Mouse (Mus musculus) heart, postnatal 10 days (tissue): ENCODE measurements around the gene Procr. TPM values are rescaled to one million over a fixed set of nuclear protein-coding genes. Genes with fewer than 3 reads are reported as not detected.

Experiments
- DNase-seq, 2 experiments: peaks; one replicate each; pipeline ENCODE4 v3.0.0; 2021
- intact Hi-C: fragments of 180-260 bp; cut with DNase I; formaldehyde crosslinking; loops from one replicate; pipeline ENCODE4 v1.15.1; 2025
- total RNA-seq, 2 experiments: library from RNA; stranded (reverse); gene quantifications; 2 replicates each; pipeline ENCODE4 v1.2.3; 2021

Procr gene
- total RNA-seq, 2 experiments from 2014 or later, result 4.3 to 6.8 TPM

DNA sequence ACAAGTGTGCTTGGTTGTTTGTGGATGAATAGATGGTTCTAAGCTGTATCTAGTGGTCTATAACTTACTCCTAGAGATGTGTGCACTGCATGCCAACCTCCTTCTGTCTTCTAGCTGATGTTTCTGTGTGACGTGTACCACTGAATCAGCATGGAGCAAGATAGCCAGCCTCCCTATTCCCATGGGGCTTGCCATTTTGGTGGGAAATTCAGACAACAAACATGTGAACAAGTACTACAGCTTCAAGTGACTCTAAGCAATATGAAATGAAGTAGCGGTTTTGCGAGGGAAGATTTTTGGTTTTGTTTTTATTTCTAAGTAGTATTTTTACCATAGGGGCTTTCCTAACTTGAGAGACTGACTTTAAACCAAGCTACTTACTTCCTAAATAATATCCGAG lies 1.5 kb upstream of the Procr start:
- DNase-seq, result no peak
- intact Hi-C loops, result no loop called here

DNA sequence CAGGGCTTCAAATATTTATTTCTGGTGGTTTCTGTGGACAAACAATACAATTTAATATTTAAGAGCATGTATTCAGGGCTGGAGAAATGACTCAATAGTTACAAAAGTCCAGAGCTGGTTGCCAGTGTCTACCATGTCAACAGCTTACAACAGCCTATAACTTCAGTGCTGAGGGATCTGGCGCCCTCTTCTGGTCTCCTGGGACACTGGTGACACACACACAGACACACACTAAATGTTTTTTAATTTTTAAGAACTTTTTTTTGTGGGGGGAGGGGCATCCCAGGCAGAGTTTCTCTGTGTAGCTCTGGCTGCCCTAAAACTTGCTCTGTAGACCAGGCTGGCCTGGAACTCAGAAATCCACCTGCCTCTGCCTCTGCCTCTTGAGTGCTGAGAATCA lies 4.8 kb downstream of the Procr start:
- peak; percentile 38 to 69 for DNase-seq
- intact Hi-C loops, result no loop called here

DNA sequence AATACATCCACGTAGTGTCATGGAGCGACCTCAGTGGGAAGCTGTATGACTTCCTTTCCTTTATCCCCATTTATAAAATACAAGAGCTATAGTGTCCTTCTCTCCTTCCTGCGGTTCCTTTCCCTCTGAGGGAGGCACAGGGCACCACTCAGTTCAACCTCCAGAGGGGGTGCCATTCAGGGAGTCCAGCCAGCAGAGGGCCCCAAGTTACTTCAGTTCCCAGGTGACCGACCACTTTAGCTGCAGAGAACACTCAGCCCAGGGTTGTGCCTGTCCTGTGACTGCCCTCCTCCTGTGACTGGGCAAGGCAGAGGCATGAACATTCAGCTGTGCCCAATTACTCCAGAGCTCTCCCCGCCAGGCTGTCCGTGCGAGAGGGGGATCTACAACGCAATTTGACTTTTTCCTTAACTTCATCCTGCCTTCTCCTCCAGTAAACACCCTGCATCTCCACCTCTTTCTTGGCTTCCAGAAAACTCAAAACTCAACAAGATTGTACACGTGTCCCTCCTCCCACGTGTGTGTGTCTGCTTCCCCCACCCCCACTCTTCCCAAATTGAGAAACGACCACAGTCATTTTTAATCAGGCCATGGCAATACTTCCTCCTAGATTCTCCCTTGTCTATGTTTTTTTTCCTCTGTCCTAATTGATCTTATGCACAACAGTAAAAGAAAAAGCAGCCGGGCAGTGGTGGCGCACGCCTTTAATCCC lies 6.1 kb downstream of the Procr start:
- DNase-seq, result no peak
- intact Hi-C loops, result no loop called here

DNA sequence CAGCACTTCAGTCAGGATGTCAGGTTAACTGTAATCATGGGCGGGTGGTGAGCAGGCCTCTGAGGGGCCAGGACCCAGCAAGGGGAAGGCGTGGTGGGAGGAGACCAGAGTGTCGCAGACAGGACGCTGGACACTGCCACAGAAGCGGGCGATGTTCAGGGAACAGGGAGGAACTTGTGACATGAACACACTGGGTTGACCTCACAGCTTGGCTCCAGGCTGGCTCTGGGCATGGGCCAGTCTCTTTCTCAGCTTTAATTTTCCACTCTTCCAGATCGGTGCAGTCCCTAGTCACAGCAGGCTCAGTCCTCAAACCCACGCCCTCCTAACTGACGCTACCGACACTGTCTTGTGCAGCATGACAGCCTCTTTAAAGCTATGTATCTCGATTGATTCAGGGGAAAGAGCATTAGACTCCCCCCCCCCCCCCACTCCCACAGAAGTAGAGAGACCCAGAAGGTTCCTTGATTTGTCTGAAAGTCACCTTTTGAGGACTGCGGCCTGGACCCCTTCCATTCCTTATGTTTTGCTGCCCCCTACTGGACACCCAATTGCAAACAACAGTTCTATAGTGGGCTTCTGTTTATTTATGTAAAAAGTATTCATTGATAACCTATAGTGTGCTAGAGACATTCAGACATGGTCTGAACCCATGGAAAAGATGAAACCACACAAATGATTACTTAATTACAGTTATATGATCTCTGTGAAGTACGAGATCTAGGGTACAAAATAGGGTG lies 13.9 kb downstream of the Procr start:
- DNase-seq, result peak; percentile 67 to 89
- intact Hi-C loops, result loop anchor here (1.0 to 5.0 kb wide), 3 partner anchors 69 to 248 kb away; partner anchors contain the start of genes Acss2 and Ggt7

DNA sequence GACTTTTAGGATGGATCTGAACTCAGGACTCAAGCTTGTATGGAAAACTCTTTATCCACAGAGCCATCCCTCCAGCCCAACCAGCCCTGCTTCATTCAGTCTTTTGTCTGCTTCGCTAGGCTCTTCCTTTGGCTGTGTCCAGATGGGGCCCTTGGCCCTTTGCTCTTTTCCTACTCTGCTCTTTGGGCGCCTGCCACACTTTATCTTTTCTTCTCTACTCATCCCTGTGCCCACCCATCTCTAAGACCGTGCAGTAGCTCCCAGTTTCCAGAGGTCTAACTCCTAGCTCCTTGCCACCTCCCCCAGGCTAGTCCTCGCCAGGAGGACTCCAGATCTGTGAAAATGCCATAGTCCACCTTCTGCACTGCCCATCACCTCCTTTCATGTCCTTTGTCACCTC lies 22.7 kb downstream of the Procr start:
- intact Hi-C loops, result no loop called here
- DNase-seq, result no peak

DNA sequence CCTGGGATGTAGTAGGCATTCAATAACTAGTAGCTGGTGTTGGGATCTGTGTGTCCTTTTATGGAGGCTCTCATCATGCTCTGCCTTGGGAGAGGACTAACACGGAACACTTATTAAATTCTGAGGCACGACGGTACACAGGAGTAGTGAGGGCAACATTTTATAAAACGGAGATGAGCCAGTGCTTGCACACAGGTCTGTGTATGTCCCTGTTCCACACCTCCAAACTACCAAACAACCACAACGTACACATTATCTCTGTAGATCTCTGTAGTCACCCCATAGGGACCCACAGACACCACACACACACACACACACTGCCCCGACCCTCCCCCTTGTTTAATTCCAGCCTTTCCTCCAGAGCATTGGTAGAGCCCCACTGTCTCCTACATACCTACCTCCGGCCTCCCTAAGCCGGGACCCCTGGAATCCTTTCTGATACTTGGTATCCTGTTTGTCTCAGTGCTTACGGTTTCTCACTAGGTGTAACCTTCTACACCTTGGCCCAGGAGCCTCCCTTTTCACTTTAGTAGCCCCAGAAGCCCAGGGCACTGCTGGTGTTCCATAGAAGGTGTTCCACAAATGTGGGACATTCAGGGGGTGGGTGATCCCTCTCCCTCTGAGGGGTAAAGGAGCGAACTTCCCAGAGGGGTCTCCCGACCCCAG lies 23.5 kb downstream of the Procr start:
- intact Hi-C loops, result no loop called here
- no peak for DNase-seq

DNA sequence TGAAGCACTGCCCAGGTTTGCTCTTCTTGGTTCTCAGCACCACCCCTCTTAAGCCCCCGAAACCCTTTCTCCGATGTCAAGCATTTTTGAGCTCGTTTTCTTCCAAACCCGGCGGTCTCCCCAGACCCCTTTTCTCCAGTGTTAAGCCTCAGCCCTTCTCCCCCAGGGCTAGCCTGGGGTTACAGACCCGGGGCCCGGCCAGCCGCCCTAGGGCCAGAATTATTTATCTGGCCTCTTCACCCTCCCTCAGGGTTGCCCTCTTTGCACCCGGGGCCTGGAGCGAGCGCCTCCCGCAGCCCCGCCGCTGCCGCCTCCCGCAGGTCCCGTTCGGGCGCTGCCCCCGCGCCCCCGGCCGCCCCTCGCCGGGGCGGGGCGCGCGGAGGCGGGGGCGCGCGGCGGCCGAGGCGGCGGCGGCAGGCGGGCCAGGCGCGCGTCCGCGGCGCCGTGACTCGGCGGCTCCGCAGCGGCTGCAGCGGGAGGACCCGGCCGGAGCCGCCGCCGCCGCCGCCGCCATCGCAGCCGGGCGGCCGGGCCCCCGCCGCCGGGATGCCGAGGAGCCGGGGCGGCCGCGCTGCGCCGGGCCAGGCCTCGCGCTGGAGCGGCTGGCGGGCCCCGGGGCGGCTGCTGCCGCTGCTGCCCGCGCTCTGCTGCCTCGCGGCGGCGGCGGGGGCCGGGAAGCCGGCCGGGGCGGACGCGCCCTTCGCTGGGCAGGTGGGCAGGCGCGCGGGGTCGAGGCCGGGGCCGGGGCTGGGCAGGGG lies 24.2 kb downstream of the Procr start, which contains the start of gene Mmp24:
Gene Mmp24 (plus strand): TSS at position 416 of the 758 bp plus-strand sequence.
- no peak for DNase-seq
- intact Hi-C loops, result no loop called here

DNA sequence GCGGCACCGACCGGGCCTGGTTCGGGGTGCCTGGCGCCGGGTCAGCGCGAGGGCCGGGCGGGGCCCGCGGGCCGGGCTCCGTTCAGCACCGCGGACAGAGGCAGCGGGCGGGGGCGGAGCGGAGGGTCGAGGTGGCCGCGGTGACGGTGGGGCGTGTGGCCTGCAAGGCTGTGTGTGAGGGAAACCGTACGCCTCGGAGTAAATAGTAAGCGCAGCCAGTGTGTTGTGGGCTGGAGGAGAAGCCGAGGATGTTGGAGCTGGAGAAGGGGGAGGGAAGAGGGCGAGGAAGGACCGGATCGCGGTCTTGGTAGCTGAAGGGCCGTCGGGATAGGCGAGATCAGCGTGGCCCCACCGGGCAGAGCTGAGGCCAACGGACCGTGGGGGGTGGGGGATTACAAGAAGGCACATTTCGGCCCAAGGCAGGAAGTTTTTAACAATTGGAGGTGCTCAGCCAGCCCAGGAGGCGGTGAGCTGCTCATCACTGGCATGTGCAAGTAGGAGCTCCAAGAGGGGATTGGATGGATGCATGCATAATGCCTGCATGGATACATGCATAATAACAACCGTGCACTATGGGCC lies 24.9 kb downstream of the Procr start:
- peak; percentile 71 to 74 for DNase-seq
- intact Hi-C loops, result no loop called here

DNA sequence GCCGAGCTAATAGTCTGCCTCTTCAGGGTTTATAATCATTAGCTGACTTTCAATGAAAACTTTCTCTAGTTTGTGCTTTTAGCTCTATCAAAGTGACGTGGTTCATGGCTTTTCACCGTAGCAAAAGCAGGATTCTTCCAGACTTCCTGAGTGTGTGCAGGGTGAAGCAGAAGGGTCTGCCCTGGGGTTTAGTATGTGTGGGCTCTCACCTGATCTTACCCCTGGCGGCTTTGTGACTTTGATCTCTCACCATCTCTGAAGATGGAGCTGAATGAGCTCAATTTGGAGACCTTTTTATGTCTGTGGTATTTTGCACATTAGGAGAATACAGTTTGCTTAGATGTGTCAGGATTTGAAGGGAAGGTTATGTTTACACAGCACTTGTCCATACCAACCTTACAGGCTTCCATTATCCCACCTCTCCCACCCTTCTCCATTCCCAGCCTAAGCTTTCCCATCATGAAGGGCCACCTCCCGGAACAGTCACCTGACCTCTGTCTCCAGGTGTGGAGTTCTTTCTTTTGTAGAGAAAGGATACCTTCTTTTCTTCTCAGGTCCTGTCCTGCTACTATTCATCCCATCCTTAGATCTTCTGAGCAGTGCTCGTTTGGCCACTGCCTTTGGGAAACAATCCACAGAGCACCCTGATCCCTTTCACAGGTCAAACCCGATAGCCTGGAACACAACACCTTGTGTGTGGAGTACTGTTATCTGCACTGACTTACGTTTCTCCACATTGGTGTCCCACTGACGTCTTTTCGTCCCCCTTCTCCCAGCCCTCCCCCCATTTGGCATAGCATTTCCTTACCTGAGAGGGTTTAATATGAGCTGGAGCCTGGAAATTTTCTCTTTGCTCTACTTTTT lies 26.1 kb downstream of the Procr start:
- intact Hi-C loops, result no loop called here
- no peak for DNase-seq

DNA sequence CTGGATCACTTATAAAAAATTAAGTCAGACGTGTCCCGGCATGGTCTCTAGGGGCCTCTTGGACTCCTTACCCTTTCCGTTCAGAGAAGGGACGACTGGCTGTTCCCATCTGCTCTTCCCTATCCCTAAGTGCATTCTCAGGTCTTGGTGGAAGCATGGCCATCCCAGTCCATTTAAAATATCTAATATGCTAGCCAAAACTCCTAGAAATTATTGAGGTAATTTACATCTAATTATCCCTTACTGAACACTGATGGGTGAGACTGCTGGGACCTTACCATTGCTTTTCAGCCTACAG lies 26.7 kb downstream of the Procr start:
- intact Hi-C loops, result no loop called here
- no peak for DNase-seq

DNA sequence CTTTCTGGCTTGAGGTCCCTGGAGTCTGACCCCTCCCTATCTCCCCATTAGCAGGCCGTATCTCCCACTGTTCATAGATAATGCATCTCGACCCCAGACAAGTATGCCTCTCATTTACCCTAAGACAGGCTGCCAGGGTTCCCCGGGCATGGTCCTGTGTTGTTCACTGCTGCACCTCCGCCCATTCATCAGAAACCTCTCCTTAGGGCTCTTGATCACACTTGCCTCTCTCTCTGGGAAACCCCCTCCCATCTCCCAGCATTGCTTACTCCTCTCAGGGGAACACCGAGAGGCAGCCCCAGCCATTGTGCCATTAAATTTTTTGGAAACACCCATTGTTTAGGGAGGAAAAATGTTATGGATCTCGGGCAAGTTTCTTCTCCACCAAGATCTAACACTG lies 27.1 kb downstream of the Procr start:
- intact Hi-C loops, result no loop called here

DNA sequence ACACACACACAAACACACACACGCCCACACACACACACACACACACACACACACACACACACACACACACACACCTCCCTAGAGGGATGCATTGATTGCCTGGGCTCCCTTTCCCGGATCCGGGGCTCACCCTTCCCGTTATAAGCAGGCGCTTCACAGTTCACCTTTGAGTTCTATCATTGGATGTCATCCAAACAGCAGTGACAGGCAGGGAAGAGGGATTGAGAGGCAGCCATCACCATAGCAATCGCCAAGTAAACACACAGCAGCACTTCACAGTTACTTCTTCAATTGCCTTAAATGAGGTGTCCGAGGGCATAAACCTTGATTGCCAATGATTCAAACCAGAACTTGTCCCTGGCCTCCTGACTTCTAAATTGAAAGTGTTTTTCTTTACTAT lies 28.1 kb downstream of the Procr start:
- DNase-seq, result no peak
- intact Hi-C loops, result no loop called here

More for the DNA sequence above, 27.1 kb downstream of the Procr start:
- no peak for DNase-seq

DNA sequence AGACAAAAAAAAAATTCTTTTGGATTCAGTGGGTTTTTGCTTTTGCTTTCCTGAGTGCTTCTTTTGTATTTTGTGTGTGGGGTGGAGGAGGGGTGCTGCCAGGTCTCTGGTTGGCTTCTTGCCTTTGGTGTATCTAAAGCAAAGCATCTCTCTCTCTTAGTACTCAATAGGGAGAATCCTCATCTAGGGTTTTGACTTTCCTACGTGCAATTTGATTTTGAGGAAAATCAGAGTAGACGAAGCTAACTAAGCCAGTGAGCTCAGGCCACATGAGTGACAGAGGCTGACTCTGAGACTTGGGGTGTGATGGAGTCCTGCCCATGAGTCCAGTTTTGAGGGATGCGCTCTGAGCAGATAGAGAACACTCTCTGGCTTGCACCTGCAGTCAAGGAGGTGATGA lies 28.6 kb downstream of the Procr start:
- DNase-seq, result no peak
- intact Hi-C loops, result no loop called here

DNA sequence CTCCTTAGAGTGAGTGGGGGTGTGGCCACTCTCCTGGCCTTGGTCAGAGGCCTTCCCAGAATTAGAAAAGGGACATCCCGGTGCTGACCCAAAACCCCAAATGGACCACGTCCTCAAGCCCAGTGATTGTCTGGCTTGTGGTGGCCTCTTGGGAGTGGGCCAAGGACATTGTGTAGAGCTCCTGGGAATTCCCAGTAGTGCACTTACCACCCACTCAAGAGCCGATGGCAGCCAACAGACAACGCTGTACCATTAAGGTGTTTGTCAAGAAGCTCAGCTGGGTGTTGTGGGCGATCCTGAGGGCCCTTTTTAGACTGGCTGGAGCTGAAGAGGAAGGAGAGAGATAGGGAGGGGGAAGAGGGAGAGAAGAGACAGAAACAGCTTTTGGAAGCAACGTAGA lies 33.6 kb downstream of the Procr start:
- intact Hi-C loops, result no loop called here
- DNase-seq, result no peak

DNA sequence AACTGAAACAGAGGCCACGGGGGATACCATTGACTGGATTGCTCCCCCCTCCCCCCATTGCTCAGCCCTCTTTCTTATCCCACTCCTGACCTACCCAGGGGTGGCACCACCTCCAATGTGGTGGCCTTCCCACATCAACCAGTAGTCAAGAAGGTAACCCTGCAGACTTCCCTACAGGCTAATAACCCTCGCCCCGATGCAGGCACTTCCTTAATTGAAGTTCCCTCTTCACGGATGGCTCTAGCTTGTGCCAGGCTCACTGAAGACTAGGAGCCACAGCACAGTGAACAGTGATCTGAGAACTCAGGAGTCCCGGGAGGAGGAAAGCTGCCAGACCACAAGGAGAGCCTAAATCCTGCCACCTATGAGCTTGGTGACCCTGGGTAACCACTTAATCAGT lies 36.0 kb downstream of the Procr start:
- intact Hi-C loops, result no loop called here
- DNase-seq, result no peak

DNA sequence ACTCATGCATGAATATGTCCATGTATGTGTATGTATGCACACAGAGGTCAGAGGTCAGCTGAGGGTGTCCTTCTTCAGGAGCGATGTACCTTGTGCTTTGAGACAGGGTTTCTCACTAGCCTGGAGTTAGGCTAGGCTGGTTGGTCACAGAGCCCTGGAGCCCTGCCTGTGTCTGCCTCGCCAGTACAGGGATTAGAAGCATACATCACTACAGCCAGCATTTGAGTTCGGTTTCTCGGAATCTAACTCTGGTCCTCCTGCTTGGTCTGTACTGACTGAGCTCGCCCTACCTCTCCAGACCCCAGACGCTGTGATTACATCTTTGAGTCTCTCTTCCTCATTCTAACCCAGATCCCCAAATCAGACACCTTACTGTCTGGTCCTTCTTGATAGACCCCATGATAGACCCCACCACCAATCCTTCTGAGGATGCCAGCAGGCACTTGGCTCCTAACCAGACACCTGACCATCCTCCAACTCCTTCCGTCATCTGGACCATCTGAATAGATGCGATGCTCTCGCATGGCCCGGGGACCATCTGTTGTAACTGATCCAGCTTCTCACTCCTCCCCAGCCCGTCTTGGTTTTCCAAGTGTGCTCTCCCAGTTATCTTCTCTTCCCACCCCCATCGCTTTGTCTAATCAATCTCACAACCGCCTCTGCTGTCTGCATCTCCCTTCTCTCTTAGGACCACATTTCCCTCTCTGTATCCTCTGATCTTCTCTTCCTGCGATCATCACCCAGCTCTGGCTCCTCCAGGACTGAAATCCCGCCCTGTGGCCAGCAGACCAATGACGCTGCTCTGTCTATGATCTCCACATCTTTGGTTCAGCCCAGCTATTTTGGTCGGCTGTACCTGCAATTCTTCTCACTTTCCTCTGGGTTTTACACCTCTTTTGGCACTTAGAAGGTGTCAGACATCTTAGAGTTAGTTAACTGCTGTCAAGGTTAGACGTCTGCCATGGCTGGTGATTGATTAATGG lies 37.3 kb downstream of the Procr start:
- no peak for DNase-seq
- intact Hi-C loops, result no loop called here

DNA sequence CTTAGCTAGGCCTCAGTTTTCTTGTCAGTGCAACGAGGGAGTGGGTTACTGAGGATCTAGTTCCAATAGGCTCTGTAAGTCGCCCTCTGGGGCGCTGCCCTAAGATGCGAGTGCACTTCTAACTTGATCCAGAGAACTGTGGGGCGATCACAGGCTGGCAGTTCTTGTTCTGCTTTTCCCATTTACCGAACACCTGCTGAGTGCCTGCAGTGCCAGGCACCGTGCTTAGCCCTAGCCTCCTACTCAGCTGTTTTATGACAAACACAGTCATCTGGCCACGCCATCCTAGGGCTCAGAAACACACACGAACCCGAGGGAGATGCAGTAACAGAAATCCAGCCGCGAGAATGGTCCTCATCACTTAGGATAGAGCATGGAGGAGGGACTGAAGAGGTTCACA lies 42.0 kb downstream of the Procr start:
- DNase-seq, result no peak
- intact Hi-C loops, result no loop called here

DNA sequence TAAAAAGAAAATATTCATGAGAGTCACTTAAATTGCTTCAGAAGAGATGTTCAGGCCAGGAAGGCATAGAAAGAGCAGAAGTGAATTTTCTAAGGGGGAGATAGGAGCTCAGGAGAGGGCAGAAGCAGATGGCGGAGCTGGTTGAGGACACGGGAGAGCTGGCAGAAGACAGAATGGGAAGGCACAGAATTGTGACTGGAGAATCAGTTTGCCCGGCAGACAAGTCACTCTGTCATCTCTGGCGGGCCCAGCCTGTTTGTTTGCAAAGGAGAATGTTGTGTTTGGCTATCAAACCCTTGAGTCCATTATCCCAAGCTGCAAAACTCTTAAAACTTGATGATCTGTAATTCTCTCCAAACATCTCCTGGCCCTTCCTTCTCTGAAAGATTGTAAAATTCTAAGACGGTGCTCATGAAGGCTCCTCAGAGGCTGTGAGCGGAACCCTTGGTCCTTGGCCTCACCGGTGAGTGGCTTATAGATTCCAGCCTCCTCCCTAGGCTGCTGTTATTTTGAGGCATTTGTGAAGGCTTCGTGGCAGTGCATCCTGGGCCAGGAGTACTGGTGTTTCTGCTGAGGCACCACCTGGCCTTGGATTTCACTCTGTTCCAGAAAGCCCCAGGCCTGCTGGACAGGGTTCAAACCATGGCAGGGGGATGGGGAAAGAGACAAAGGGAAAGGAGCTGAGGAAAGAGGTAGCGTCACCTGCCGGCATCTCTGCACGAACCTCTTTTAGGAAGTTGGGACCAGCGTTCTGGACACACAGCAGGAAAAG lies 43.9 kb downstream of the Procr start:
- intact Hi-C loops, result no loop called here
- no peak for DNase-seq
